Mouse (Mus musculus) activated CD4-positive, CD25-positive, alpha-beta regulatory T cell, adult 4 months (primary cell): ENCODE data around the gene Syngr4. TPM values are rescaled to one million over a fixed set of nuclear protein-coding genes. Genes with fewer than 3 reads are reported as not detected.
"Not testable (repeated sequence)": the region's sequence is repeated elsewhere in the genome, so short reads cannot be mapped to it uniquely, and the experiment has no call there.

Experiments used
- ATAC-seq: one replicate; pipeline ENCODE4 v1.8.0; 2017
- polyA plus RNA-seq, 2 experiments: library from polyadenylated mRNA; unstranded; fragments of 100-300 nt; shearing (Covaris generic); gene quantifications; one replicate each; pipeline ENCODE4 v1.2.1; 2017

Syngr4 gene
- polyA plus RNA-seq: not detected

DNA sequence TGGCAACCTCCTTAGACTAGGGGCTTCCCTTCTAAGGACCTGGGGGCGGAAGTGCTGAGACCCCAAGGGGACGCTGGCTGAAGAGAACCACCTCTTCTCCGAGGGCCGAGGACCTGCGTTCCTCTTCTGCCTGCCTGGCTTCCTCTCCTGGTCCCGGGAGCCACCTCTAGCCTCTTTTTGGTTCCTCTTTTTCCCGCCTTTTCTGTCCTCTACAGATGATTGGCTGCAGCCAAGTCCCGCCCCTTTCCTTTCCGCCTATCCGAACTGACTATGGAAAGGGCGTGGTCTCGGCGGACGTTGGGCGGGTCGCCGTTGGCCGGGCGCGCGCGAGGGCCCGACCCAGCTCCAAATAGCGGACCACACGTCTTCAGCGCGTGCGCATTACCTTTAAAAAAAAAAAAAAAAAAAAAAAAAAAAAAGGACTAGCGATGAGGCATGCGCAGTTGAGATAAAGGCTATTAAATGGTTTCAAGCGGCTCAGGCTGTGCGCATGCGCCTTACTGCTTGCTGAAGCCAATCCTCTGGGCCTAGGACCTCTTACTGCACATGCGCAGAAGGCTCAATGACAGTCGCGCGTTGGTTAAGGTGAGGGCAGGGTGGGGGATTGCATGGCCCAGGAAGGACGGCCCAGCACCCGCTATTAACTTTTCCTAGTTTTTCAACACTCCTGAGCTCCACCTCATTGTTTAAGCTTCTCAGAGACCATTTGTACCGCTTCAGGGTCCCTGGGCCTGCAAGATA, at the start of gene Syngr4, which contains the start of gene Tmem143:
TSS of gene Syngr4 (minus strand) at position 198 of the 741 bp plus-strand sequence.
TSS of gene Tmem143 (plus strand) at position 425 of the 741 bp plus-strand sequence.
- ATAC-seq: peak; percentile 91

DNA sequence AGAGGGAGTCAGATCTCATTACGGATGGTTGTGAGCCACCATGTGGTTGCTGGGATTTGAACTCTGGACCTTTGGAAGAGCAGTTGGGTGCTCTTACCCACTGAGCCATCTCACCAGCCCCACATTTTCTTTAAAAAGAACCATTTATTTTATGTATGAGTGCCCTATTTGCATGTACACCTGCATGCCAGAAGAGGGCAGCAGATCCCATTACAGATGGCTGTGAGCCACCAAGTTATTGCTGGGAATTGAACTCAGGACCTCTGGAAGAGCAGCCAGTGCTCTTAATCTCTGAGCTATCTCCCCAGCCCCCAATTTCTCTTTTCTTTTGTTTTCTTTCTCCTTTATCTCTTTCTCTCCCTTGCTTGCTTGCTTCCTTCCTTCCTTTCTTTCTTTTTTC, 46.8 kb upstream of the Syngr4 start:
- not testable (repeated sequence) for ATAC-seq

DNA sequence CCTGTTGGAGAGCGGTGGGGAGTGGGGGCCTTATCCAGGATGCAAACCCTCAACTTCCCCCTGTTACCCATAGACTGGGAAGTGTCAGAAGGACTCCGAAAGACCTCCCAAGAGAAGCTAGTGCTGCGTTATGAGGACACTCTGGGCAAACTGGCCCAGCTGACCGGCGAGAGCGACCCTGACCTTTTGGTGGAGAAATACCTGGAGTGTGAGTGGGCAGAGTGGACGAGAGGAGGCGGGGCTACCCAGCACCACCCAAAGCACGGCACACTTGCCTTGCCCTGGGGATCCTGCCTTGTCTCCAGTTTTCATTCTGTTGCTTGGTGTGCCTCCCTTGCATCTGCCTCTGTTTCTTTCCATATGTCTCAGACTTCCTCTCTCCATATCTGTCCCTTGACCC, 45.5 kb upstream of the Syngr4 start:
- no peak for ATAC-seq

- ATAC-seq: no peak
Observed at GRCm38 (mm10) chr7:45939836-45940235, 43.3 kb upstream of the Syngr4 start.

DNA sequence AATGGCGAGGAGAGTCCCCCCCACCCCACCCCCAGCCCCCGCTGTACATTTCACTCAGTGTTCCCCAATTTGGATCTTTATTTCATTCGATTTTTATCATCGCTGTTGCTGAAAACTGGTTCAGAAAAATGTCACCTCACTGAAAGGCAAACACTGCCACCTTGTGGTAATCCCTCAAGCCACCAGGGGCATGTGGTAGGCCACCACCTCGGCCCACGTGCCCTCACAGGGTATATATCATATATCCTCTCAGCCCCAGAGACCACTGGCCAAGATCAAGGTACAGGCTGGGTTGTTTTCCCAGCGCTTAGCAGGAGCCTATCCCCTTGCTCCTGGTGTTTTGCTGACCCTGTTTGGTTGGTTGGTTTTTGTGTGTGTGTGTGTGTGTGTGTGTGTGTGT, 38.6 kb upstream of the Syngr4 start:
- no peak for ATAC-seq

DNA sequence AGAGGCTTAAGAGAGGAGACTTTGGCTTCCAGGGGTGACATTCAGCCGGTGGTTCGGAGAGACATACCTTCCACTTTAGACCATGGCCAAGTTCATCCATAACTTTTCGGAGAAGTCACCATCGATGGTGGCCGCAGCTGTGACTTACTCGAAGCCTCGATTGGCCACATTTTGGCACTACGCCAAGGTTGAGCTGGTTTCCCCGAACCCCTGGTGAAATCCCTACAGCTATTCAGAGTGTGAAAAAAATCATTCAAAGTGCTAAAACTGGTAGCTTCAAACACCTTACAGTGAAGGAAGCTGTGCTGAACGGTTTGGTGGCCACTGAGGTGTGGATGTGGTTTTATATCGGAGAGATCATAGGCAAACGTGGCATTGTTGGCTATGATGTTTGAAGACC, 37.3 kb upstream of the Syngr4 start:
- not testable (repeated sequence) for ATAC-seq

DNA sequence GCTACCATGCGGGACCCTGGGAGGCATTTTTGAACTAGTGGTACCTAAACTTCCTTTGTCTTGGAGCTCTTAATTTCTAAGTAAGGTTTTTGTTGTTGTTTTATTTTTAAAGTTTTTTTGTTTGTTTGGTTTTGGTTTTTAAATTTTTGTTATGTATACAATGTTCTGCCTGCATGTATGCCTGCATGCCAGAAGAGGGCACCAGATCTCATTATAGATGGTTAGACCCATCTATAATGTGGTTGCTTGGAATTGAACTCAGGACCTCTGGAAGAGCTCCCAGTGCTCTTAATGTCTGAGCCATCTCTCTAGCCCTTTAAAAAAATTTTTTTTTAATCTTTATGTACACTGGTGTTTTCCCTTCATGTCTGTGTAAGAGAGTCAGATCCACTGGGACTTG, 33.2 kb upstream of the Syngr4 start:
- ATAC-seq: no peak

DNA sequence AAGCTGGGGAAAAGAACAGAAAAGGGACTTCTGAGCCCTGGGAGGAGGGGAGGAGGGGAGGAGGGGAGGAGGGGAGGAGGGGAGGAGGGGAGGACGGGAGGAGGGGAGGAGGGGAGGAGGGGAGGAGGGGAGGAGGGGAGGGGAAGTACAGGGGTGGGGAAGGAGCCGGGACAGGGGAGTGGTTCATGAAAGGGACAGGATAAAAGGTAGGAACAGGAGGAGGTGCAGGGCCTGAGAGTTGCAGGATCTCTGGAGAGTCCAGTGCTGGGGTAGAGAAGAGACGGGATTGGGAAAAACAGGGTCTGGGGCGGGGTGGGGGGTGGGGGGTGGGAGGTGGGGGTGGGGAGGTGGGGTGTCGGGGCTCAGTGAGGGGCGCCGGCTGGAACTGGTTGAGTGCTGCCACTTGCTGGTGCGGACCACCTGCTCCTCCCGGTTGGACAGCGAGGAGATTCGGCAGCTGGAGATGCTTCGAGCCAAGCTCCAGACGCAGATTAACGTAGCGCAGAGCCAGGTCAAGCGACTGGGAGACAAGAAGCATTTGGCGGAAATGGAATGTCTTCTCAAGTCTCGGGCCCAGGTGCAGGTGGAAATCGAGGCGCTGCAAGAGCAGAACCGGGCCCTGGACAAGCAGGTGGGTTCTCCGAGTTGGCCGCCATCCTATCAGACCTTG, 32.2 kb upstream of the Syngr4 start:
- ATAC-seq: no peak

- ATAC-seq: no peak
Observed at GRCm38 (mm10) chr7:45924429-45924816, 27.9 kb upstream of the Syngr4 start.

DNA sequence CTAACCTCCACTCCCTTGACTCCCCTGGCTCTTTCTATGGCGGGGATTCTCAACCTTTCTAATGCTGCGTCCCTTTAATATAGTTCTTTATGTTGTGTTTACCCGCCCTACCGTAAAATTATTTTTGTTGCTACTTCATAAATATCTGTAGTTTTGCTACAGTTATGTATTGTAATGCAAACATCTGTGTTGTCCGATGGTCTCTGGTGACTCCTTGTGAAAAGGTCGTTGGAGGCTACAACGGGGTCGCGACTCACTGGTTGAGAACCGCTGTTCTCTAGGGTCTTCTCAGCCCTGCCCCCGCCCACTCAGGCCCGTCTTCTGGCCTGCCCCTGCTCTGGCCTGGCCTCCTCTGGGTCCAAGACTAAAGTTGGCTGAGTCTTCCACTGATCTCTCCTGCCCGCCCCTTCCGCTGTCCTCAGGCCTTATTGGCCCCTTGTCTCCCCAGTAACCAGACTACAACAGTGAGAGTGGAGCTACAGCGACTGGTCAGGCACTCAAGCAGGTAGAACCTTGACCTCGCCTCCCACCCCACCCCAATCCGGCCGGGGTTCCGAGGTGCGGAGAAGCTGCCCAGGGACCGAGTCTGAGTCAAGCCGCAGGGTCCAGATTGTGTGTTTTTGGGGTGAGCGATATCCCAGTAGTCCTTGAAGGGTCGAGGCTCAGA, 27.4 kb upstream of the Syngr4 start, which contains the start of gene Ccdc114:
TSS of gene Ccdc114 (plus strand) at position 311 of the 667 bp plus-strand sequence.
- no peak for ATAC-seq

- ATAC-seq: peak; percentile 82
Observed at GRCm38 (mm10) chr7:45922928-45923761, 26.6 kb upstream of the Syngr4 start.

GRCm38 (mm10) chr7:45921950-45922600, 25.6 kb upstream of the Syngr4 start:
- no peak for ATAC-seq

GRCm38 (mm10) chr7:45921242-45921621, 24.7 kb upstream of the Syngr4 start, which contains the start of gene Emp3:
Gene Emp3 (minus strand): TSS chr7:45921404.
- ATAC-seq: peak; percentile 13

DNA sequence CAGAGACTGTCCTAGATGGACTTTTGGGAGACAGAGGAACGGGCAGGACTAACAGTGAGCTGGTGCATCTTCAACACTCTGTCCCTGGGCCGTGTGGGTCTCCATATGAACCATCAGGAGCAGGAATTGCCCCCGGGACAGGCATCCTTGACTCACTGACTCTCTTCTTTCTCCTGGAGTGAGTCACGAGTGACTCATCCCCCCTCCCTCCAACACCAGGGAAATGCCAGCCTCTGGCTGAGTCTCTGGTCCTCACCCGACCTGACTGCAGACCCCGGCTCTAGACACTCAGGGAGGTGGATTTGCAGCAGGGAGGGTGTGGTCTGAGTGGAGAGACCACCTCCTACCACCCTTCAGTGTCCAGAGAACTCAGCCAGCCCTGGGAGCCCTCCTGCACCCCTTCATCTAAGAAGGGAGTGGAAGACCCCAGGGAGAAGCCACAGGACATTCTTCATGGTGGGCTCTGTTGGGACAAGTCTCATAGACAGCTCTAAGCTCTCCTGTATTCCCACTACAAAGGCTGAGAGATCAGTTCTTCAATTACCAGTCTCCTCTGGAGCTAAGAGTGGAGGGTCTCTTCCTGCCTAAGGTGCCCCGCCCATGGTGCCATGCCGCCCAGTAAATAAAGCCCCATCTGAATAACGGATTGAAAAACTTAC, 24.2 kb upstream of the Syngr4 start:
- ATAC-seq: no peak

GRCm38 (mm10) chr7:45919761-45920160, 23.2 kb upstream of the Syngr4 start:
- no peak for ATAC-seq

DNA sequence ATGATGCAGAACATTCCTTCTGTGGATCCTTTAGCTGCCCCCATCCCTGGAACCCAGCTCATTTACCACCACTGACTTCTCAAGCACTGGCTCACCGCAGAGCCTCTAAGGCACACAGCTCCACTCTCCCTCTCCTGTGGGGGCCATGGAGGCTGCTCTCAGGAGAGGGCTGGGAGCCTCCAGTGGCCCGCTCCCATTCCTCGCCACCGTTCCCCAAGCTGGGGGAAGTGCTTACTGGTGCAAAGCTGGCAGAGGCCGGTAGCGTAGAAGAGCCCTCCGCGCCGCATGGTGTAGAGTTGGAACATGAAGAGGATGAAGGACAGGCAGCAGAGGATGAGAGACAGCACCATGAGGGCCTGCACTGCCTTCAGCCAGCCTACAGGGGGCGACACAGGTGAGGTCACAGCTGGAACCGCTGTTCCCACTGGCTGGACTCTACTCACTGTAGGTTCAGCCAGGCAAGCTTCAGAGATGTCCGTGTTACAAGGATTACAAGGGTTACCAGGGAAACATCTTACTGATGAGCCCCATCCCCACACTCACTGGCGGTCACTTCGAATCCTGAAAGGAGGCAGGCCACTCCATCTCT, 22.7 kb upstream of the Syngr4 start:
- ATAC-seq: no peak

GRCm38 (mm10) chr7:45917926-45918325, 21.4 kb upstream of the Syngr4 start:
- ATAC-seq: no peak

DNA sequence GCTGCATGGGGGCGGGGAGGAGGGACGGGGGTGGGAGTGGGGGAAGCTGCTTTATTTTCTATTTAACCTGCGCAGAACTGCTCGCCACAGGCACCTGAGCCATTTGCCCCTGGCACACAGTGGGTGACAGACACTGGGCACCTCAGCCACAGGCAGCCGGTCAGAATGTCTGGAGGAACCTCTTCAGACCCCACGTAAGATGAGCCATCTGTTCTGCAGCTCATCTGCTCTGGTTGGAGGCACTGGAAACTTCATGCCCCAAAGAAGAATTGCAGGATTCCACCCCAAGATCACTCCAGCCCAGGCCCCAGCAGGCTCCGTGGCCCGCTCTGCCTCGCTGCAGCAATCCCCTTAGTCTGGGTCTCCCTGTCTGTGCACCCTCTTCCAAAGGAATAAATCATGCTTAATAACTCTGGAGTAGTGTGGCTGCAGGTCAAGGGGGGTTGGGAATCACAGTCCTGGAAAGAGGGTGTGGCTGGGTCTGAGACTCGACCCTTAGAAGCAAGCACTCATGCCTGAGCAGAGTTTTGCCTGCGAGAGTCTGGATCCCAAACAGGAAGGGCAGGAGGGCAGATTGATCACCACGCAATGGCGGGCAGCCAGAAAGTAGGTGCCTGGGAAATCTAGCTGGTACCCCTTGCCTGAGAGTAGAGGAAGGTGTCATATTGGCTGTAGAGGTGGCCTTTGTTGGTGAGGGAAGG, 20.6 kb upstream of the Syngr4 start:
- ATAC-seq: no peak

DNA sequence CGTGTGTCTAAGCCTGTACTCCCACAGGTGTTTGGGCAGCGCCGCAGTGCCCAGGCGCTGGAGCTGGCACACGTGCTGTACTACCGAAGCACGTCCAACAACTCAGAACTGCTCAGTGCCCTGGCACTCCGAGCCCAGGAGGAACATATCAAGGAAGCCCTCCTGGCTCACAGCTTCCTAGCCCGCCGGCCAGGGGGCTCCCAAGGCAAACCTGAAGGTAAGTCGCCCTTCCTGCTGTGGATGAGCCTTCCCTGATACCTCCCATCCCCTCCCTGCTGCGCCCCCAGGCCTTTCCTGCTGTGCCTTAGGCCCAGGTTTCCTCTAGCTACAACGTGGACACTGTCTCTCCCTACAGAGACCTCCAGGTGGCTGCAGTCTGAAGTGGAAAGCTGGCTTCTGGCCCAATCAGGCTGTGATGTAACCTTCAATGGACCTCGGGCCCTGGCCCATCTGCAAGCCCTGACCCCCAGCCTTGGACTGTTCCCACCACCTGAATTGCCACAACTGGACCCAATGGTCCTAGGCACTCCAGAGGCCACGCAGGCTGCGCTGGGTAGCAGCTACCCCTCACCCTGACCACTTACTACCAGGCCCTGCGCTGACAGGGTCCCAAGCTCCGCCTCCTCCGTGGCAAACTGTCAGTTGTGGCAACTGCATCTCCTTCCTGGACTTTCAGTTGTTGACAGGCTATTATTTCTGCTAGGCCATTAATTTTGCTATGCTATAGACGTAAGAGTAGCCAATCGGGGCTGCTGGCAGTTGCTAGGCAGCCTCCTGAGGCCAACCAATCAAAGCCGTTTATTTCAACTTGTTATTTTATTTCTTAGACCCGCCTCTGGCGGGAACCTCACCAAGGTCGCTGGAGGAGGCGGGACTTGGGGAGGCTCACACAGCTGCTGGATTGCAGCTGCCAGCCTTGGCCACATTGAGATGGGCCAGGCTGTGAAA, 19.8 kb upstream of the Syngr4 start:
- ATAC-seq: peak; percentile 87
